Mouse (Mus musculus): ENCODE results near the gene Emx1.

Gene Emx1

DNA sequence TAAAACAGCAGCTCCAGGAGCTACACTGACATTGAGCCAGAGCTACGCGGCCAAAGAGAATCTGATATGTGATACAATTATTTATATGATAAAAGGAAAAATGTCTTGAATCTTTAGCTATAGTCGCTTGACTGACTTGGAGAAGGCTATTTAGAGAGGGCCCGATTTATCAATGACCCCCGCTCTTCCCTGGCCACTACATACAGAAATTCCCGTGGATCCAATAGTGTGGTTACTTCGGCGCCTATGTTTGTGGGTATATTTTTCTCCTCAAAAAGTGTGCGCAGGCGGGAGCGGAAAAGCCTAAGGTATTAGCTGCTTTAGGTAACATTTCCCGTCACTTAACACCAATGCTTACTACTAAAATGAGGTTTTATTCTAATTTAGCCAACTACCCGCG lies 2.1 kb downstream of the Emx1 start:
- intact Hi-C loops (cut with DNase I): no loop called here

DNA sequence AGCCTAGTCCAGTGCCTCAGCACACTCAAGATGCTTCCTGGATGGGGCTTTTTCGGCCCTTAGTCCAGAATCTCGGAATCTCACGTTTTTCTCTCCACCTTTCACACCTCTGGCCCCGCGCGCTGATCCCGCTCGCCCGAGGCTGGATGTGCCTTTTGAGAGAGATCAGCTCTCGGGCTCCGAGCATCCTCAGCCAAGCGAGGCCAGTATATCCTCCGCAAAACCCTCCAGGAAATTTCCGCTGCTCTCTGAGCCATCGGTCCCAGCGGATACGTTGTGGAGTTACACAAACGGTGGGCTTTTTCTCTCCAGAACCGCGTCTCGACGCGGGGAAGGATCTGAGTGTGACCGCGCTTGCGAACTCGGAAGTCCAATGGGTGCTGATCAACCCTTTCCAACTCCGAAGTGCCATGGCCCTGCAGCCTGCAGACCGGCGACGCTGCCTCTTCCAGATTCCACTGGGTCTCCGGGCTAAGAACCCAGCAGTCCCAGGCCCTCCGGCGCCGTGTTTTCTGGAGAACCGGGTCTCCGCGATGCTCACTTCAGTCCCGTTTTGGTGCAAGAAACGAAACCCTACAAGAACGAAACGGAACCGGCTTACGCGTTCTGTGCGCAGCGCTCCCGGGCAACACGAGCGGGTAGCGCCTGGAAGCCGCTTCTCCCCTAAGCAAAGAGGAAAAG lies 2.8 kb downstream of the Emx1 start:
- intact Hi-C loops (cut with DNase I): no loop called here

DNA sequence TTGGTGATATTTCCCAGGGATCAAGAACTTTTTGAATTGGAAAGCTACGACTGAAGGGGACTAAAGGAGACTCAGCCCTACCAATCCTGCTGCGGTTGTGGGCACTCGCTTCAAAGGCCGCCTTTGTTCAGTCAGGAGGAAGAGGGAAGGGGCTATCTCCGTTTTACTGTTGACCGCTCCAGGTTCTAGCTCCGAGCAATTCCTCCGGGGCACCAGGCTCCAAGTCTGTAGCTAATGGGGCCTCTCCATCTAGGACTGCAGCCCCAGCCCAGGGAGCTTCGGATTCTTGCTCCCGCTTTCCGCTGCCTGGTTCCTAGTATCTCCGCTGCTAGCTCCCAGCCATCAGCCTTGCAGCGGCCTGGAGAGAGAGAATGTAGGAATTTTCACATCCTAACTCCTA lies 3.4 kb downstream of the Emx1 start:
- intact Hi-C loops (cut with DNase I): no loop called here

DNA sequence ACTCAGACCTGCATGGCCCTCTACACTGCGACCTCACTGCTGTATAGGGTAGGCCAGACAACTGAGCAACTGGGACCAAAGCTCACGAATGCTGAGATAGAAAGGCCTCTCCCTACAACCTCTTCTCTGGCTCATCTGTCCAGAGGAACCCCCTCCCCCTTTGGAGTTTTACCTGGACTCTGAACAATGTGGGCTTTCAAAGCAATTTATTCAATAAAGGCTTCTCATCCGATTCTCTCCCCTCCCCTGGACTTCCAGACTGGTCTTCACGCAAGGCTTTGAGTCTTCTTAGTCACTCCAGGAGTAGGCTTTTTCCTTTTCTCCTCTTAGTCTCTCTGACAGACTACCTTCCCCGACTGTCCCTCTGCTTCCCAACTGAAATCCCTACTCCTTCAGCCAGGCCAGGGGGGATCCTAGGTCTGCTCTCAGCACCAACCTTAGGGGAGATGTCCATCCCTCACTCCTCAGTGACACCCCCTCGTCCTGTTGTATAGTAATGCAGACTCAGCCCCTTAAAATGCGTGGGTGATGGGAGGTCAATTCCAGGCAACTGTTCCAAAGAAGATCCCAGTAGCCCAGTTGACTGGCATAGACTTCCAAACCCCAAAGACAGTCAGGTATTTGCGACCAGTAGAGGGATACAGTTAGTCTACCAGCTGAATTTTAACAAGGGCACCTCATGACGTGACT lies 4.7 kb downstream of the Emx1 start:
- intact Hi-C loops (cut with DNase I): no loop called here

DNA sequence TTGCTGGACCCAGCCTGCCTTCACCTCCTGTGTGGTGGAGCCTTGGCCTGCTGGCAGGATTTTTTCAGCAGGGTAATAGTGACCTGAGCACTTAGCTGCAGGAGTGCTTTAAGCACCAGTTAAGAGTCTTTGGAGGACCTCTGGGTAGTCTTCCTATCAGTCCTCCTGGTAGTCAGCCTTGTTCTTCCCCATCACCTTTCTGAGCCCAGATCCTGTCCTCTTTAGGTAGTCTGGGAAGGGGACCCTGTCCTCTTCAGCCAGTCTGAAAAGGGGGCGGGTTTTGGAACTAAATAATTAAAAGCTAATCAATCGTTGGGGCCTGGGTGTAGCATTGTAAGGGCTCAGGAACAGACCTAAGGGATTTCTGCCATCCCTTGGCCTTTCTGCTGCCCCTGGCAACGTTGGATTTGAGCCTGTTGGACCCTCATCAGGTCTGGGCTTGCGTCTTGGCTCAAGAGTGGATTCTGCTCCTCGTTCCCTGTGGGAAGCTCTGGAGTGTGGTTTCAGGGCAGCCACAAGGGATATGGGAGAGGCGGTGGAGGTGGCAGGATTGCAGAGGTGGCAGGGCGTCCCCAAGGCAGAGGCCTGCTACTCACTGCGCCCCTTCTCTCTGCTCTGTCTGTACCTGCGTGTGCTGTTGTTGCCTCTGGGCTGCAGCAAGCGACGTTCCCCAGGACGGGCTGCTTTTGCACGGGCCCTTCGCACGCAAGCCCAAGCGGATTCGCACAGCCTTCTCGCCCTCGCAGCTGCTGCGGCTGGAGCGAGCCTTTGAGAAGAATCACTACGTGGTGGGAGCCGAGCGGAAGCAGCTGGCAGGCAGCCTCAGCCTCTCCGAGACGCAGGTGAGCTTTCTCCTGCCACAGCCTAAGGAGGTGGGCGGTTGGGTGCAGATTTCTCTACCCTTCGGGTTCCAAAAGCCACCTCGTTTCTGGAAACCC lies 6.4 kb downstream of the Emx1 start:
- intact Hi-C loops (cut with DNase I): no loop called here

DNA sequence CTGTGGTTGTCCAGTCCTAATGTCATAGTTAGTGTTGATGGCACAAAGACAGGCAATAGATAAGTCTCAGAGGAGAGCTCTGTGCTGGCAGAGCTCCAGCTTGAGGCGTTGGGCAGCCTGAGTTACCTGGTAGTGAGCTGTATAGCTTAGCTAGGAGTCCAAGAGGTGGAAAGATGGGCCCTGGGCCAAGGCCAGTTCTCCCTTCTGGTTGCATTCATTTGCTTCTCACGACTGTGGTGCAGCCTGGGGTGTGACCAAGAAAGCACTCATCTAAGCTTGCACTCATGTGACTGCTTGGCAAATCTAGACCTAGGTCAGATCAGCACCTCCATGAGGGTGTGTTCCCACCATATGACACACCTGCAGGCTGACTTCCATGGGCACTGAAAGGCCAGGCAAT lies 10.7 kb downstream of the Emx1 start:
- intact Hi-C loops (cut with DNase I): no loop called here

DNA sequence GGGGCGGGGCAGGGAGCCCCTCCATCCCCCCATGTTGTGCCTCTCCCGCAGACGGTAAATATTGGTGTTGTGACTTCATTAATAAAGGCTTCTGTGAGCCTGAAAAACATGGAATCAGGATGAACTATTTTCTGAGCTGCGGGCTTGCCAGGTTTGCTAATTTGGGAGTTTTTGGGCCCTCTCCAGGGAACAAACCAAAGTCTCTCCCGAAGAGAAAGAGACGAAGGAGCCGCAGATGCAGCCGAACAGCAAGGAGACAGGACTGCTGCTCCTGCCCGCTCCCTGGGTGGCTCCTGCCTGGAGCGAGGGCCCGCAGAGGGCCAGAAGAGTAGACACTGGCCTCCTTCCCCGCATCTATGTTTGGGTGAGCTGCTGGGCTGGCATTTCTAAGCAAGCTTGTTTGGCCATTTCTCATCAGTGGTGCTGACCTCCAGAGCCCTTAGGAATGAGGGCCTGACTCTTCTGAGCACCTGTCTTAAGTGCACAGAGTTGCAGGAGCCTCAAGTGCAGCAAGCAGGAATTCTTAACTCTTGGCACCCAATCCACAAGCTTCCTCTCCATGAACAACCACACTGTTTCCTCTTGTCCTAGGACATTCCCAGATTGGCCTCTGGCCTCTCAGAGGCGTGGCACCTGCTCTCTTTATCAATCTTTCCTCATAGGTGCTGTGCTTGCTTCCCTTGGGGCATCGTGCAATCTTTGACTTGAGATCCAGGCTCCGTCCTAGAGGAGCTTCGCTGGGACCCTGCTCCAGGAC lies 19.1 kb downstream of the Emx1 start:
- intact Hi-C loops (cut with DNase I): no loop called here

DNA sequence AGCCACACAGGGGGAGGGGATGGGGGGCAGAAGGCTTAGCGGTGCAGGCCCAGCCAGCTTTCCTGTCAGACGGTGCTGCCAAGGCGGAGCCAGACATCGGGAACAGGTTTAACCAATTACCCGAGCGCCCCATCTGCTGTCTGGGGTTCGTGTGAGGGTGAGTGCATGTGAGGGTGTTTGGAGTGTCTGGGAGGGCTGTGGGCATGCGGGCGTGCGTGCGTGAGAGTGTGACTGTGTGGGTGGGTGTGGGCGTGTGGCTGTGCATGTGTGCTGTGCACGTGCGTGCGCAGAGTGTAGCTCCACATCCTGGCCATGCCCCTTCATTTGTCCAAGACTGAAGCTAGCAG lies 19.7 kb downstream of the Emx1 start:
- intact Hi-C loops (cut with DNase I): no loop called here

DNA sequence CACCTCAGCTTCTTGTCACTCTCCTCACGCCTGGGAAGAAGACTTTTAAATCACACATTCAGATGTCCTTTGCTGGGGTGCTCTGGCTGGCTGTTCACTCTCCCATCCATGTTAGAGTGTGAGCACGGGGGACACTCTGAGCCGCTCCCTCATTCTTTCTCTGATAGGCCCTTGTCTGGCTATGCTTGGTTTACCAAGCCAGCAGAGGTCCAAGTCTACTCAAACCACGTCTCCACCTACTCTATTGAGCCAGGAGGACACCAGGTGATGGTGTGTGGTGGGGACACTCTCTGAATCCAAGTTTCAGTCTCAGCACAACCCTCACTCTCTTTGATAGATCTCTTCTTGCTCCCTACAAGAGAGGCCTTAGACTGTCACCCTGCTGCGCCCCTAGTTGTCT lies 20.1 kb downstream of the Emx1 start:
- intact Hi-C loops (cut with DNase I): no loop called here

DNA sequence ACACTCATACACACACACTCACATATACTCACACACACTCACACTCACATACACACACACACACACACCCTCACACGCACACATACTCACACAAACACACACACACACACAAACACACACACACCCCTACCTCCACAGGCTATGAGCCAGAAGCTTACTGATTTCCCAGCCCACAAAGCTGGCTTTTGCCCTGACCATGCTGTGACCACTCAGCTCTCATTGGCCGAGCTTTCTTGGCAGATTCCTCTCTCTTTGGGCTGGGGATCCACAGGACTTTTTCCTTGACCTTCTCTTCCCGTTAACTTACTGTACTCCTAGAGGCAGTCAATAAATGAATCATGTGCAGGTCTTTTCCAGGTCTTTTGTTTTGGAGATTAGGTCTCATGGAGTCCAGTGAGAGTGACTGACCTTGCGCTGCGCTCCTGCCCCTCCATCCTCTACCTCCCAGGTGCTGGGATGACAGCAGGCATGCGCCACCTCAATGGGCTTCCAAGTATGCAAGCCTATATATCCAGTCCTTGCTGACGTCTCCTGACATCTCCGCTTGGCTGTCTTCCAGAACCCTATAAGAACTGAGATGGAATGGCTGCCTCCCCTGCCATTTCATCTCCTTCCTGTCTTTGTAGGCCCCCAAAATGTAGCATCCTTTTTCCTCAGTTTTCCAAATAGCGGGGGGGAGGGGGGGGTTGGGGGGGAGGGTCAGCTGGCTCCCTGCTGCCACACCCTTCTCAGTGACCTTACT lies 22.2 kb downstream of the Emx1 start:
- intact Hi-C loops (cut with DNase I): no loop called here

DNA sequence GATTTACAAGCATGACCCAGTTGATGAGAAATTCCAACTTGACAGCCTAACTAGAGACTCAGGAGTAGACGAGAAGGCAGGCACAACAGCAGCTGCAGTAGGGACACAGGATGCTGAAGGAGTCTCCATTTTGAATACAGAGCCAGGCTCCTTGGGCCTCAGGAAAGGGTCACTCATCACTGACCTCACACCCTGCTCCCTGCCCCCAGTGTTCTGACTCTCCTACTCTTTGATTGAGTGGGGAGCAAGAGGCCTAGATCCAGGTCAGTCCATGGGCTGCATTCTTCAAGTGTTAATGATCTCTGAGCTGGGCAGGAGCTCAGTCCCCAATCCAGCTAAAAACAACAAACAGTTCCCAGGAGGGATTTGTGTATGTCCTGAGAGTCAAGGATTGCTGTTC lies 23.4 kb downstream of the Emx1 start:
- intact Hi-C loops (cut with DNase I): no loop called here

DNA sequence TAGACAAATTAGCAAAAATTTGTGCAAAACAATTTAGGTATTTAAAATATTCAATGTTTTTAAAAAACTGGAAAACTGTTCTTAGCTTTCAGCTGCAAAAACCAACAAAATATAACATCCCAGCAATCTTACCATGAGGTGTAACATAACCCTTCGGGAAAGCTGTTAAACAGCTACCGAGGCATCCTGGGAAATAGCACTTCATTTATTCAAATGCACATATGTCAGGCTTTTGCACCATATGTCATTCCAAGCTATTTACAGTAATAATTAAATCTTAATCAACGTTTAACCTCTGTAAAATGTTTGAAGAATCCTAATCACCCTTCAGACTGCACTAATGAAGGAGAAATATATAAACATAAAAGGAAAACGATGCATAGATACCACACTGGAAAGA lies 31.0 kb downstream of the Emx1 start:
- intact Hi-C loops (cut with DNase I): no loop called here

DNA sequence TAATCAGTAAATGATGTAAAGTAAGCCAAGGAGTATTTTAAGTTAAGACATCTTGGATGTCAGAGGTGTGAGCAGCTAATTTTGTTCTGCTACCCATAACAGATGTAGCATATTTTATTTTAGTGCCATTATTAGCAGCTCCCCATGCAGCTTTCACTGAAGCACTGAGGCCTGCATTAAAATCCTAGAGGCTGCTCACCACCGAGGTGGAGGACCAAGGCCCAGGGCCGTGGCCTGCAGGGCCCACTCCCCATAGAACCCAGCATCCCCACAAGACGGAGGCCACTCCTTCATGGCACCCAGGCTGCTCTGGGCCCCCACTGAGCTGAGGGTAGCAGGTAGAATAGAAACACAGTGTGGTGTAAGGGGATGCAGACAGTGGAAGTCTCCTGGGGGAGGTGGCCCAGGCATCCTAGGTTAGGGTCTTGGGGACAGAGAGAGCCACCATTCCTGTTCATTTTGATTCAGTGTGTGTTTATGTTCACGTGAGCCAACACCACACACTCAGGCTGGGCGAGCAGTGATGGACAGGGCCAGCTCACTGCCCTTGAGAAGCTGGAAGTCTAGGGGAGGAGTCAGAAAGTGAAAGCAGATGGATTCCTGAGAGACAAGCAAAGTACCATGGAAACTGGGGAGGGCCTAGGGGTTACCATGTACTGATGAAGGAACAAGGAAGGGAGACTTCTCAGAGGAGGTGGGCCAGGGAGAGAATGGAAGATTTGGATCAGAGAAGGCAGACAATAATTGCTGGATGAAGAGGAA lies 31.6 kb downstream of the Emx1 start:
- intact Hi-C loops (cut with DNase I): no loop called here

DNA sequence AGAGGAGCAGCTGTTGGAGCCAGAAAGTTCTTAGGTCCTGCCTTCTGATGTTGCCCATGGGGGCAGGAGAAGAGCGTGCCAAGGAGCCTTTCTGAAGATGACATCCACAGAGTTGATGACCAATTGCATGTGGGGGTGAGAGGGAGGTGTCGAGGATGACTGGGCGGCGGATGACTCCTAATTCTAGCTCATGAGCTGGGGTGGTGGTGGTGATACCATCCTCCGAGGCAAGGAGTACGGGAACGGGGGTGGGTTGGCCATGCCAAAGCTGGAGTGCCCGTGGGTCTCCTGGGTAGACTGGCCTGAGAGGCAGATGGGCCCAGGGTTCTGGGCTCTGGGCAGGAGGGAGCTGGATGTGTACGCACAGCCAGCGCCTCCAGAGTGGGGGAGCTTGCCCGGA lies 32.5 kb downstream of the Emx1 start:
- intact Hi-C loops (cut with DNase I): no loop called here

DNA sequence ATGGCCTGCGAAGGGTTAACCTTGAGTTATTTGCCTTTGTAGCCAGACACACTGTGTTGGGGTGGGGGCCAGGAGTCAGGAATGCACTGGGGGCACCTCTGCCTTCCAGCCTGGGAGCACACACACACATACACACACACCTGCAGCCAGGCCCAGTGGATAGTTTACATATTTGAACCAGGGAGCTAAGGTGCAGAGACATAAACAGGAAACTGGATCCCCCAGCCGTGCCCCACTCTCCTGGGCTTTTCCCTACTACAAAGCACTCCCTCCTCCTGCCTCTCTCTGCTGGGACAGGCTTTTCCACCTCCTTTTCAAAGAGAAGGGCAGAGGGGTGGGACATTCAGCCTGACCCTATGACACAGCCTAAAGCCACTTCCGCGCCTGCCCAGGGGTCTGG lies 33.7 kb downstream of the Emx1 start:
- intact Hi-C loops (cut with DNase I): no loop called here

DNA sequence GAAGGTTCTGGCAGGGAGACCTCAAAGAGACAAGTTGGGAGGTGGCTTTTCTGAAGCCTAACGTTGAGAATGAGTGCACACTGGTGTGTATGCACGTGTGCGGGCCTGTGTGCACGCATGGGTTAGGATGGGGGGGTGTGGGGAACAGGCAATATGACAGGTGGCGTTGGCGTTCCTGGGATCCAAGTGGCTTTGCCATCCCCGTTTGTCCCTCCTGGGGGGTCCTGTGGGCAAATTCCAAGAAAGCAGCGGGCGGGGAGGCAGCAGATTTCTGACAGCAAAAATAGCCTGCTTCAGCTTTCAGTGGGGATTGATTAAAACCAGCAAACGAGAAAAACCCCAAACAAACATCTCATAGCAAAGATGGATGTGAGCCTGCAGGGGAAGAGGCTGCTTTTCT lies 35.3 kb downstream of the Emx1 start:
- intact Hi-C loops (cut with DNase I): no loop called here

DNA sequence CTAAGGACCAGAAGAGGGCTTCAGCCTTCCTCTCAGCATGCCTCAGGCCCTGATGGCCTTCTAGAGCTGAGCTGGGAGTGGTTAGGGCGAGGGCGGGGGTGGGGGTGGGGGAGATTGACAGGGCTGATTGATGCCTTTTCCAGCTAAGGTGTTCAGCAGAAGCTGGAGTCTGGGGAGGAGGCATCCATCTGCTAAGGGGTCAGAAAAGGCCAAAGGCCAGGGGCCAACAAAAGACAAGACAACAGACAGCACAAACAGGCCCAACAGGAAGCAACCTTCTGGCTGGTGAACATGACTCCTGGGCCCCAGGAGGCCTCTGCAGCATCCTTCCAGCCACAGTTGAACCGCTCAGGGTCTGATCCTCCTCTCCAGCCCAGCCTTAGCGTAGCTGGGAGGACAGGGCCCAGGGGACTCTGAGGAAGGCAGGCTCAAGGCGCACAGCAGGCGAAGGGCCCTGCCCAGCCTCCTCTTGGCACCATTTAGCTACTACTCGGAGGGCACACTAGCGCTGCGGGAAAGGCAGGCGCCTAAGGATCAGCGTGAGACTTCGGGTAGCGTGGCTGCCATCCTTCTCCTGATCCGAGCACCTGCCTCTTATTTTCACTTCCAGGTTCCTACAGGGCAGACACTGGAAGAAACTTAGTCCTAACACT lies 36.4 kb downstream of the Emx1 start:
- intact Hi-C loops (cut with DNase I): no loop called here

DNA sequence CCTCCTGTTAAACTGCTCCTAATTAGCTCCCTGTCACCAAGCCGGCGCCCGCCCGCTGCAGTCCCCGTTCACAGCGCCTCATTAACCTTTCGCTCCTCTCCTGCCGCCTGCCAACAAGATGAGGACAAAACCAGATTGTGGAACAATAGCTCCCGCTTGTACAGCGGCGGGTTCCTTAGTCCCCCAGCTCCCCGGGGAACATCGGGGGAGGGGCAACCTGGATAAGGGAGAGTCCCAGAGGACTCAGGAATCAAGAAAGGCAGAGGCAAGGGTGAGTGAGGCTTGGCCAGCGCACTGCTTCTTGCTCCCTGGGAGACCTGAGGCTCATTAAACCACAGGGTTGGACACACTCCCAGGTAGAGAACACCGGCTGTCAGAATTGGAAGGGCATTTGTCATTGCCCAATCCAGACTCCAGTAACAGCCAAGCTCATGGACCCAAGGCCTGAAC lies 37.2 kb downstream of the Emx1 start:
- intact Hi-C loops (cut with DNase I): no loop called here

DNA sequence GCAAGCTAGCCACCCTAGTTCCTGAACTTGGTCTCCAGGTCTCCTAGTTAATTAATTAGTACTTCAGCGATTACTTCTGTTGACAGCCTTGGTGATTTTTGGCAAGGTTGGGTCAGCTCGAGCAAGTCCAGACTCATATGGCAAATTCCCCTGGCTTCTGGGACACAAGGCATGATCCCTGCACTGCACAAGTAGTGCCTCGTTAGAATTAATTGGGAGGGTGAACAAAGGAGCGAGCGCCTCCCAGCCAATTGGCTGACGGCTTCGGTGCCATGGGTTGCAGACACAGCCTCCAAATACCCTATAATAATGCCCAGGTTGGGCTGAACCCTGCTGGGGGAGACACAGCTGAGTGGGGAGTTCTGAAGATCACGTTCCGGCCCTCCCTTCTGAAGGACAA lies 39.3 kb downstream of the Emx1 start:
- intact Hi-C loops (cut with DNase I): no loop called here

DNA sequence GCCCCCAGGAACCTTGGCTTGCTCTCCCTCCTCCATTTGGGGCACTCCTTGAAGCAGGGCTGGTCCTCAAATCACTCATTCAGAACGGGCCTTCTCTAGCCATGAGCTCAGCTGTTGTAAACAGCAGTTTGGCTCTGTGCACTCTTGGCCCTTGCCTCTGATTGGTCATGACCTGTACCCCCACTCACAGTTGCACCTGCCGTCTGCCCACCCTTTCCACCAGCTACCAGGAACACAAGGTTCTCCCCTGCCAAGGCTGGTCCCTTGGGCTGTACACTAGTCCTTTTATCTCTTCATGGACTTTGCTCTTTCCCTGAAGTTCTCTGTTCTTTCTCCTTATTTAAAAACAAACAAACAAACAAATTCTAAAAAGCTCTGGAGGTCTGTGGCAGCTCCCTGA lies 40.3 kb downstream of the Emx1 start:
- intact Hi-C loops (cut with DNase I): no loop called here

All from adrenal gland (tissue).